Comparison of ENCODE assay signal across 23 mouse cellular contexts in genomic region chr10:121238551-121238950, GRCm38 (mm10).
DNase-seq lines count a peak whose midpoint lies in the region; ATAC-seq and TF ChIP-seq lines count a peak whose summit lies in the region.
"Had no signal": no experiment of that assay in that cellular context is flagged by ENCODE, and none has a peak within 500 bp of the region (broad histone marks: within the 10 kb centered on the region; RNA-seq: fewer than 3 reads in every experiment).

No protein-coding gene starts in this region.

- no peak for ATAC-seq in forebrain, embryonic 13.5 days
- ATAC-seq in forebrain, embryonic 12.5 days (ENCODE audit: low FRiP score), result no peak
- no peak for ATAC-seq in embryonic facial prominence, embryonic 11.5 days (replicated peaks; ENCODE audit: insufficient number of reproducible peaks, low FRiP score, low TSS enrichment, low read depth)
- peak; percentile 72 for ATAC-seq in midbrain, embryonic 15.5 days (replicated peaks)
- ATAC-seq: activated CD4-positive, CD25-positive, alpha-beta regulatory T cell, adult 4 months; hindbrain, postnatal 0 days had no signal

- no peaks in the 10 kb centered on the region for H3K9me3 ChIP-seq in forebrain, embryonic 13.5 days (replicated peaks)
- H3K9me3 ChIP-seq in forebrain, embryonic 12.5 days, result no peaks in the 10 kb centered on the region
- no peaks in the 10 kb centered on the region for H3K9me3 ChIP-seq in embryonic facial prominence, embryonic 11.5 days (replicated peaks; ENCODE audit: control insufficient read depth, low read length)
- no peaks in the 10 kb centered on the region for H3K9me3 ChIP-seq in midbrain, embryonic 15.5 days
- no peaks in the 10 kb centered on the region for H3K9me3 ChIP-seq in heart, embryonic 10.5 days
- H3K9me3 ChIP-seq: embryonic facial prominence, embryonic 15.5 days; hindbrain, embryonic 13.5 days had no signal

- WGBS in forebrain, embryonic 13.5 days, result 24% methylated on average over 16 of the region's 16 CpGs
- 33% methylated on average over 16 of the region's 16 CpGs for WGBS in forebrain, embryonic 12.5 days
- 40% methylated on average over 16 of the region's 16 CpGs for WGBS in embryonic facial prominence, embryonic 11.5 days
- WGBS in midbrain, embryonic 15.5 days, result 30% methylated on average over 16 of the region's 16 CpGs
- 81% methylated on average over 16 of the region's 16 CpGs for WGBS in heart, embryonic 10.5 days

- H3K27me3 ChIP-seq in forebrain, embryonic 13.5 days, result no peaks in the 10 kb centered on the region
- no peaks in the 10 kb centered on the region for H3K27me3 ChIP-seq in forebrain, embryonic 12.5 days
- no peaks in the 10 kb centered on the region for H3K27me3 ChIP-seq in embryonic facial prominence, embryonic 11.5 days (ENCODE audit: control insufficient read depth, insufficient read depth, low read length)
- H3K27me3 ChIP-seq in midbrain, embryonic 15.5 days (replicated peaks), result no peaks in the 10 kb centered on the region
- no peaks in the 10 kb centered on the region for H3K27me3 ChIP-seq in heart, embryonic 10.5 days (ENCODE audit: insufficient read depth, poor library complexity, severe bottlenecking)
- H3K27me3 ChIP-seq: embryonic facial prominence, embryonic 15.5 days; hindbrain, embryonic 13.5 days; Patski had no signal

- no peak overlapping the region for H3K27ac ChIP-seq in forebrain, embryonic 13.5 days
- H3K27ac ChIP-seq in forebrain, embryonic 12.5 days, result no peak overlapping the region
- no peak overlapping the region for H3K27ac ChIP-seq in embryonic facial prominence, embryonic 11.5 days (replicated peaks; ENCODE audit: low read depth, low read length)
- no peak overlapping the region for H3K27ac ChIP-seq in midbrain, embryonic 15.5 days
- H3K27ac ChIP-seq in heart, embryonic 10.5 days, result no peak overlapping the region
- H3K27ac ChIP-seq: embryonic facial prominence, embryonic 15.5 days; gastrocnemius, adult 2 months; hindbrain, embryonic 13.5 days; hindbrain, postnatal 0 days had no signal

- H3K36me3 ChIP-seq in forebrain, embryonic 13.5 days (ENCODE audit: poor library complexity, severe bottlenecking), result no peaks in the 10 kb centered on the region
- no peaks in the 10 kb centered on the region for H3K36me3 ChIP-seq in forebrain, embryonic 12.5 days (replicated peaks)
- H3K36me3 ChIP-seq in embryonic facial prominence, embryonic 11.5 days (replicated peaks; ENCODE audit: control insufficient read depth, insufficient read depth, low read depth, low read length), result no peaks in the 10 kb centered on the region
- no peaks in the 10 kb centered on the region for H3K36me3 ChIP-seq in midbrain, embryonic 15.5 days (replicated peaks)
- H3K36me3 ChIP-seq in heart, embryonic 10.5 days, result no peaks in the 10 kb centered on the region
- H3K36me3 ChIP-seq: embryonic facial prominence, embryonic 15.5 days; hindbrain, embryonic 13.5 days had no signal

- no peak for TF ChIP-seq POLR2A in brain, embryonic 14.5 days (IDR thresholded peaks at IDR 0.05; ENCODE audit: borderline replicate concordance, extremely low read depth, insufficient read depth, insufficient read length, poor library complexity, severe bottlenecking)

- no peak overlapping the region for H3K9ac ChIP-seq in forebrain, embryonic 13.5 days
- H3K9ac ChIP-seq in forebrain, embryonic 12.5 days, result no peak overlapping the region
- no peak overlapping the region for H3K9ac ChIP-seq in embryonic facial prominence, embryonic 11.5 days (replicated peaks; ENCODE audit: low read length)
- H3K9ac ChIP-seq in midbrain, embryonic 15.5 days, result no peak overlapping the region
- H3K9ac ChIP-seq: embryonic facial prominence, embryonic 15.5 days; hindbrain, embryonic 13.5 days had no signal

- peak overlapping the region; percentile 17; the same call in 1 of the 2 replicates for H3K4me2 ChIP-seq in forebrain, embryonic 13.5 days
- no peak overlapping the region for H3K4me2 ChIP-seq in forebrain, embryonic 12.5 days
- H3K4me2 ChIP-seq in embryonic facial prominence, embryonic 11.5 days (ENCODE audit: low read depth, low read length), result no peak overlapping the region
- H3K4me2 ChIP-seq in midbrain, embryonic 15.5 days, result peak overlapping the region; percentile 5; the same call in 1 of the 2 replicates
- H3K4me2 ChIP-seq: embryonic facial prominence, embryonic 15.5 days; hindbrain, embryonic 13.5 days had no signal

- H3K4me3 ChIP-seq in forebrain, embryonic 13.5 days, result no peak overlapping the region
- no peak overlapping the region for H3K4me3 ChIP-seq in forebrain, embryonic 12.5 days (replicated peaks)
- no peak overlapping the region for H3K4me3 ChIP-seq in embryonic facial prominence, embryonic 11.5 days (ENCODE audit: low read depth, low read length)
- H3K4me3 ChIP-seq in midbrain, embryonic 15.5 days, result no peak overlapping the region
- H3K4me3 ChIP-seq in heart, embryonic 10.5 days, result no peak overlapping the region
- H3K4me3 ChIP-seq: embryonic facial prominence, embryonic 15.5 days; erythroblast, embryonic 14.5 days; gastrocnemius, adult 2 months; hindbrain, embryonic 13.5 days had no signal

- peaks cover 7% of the 10 kb centered on the region for H3K4me1 ChIP-seq in forebrain, embryonic 13.5 days
- H3K4me1 ChIP-seq in forebrain, embryonic 12.5 days, result peaks cover 10% of the 10 kb centered on the region
- H3K4me1 ChIP-seq in embryonic facial prominence, embryonic 11.5 days (ENCODE audit: control insufficient read depth, insufficient read depth, low read length), result no peaks in the 10 kb centered on the region
- peaks cover 9% of the 10 kb centered on the region for H3K4me1 ChIP-seq in midbrain, embryonic 15.5 days
- no peaks in the 10 kb centered on the region for H3K4me1 ChIP-seq in heart, embryonic 10.5 days
- H3K4me1 ChIP-seq: embryonic facial prominence, embryonic 15.5 days had no signal

- no peak for TF ChIP-seq CTCF in brain, embryonic 14.5 days (IDR thresholded peaks at IDR 0.05; ENCODE audit: borderline replicate concordance, extremely low read depth, insufficient read depth, insufficient read length)

- DNase-seq in brain, embryonic 14.5 days (ENCODE audit: low read depth), result peak; percentile 76
- DNase-seq in embryonic facial prominence, embryonic 11.5 days (ENCODE audit: low spot score), result peak; percentile 30
- no peak for DNase-seq in layer of hippocampus, adult 8-10 months (ENCODE audit: low spot score in 2 of 2)
- DNase-seq in adrenal gland, adult (ENCODE audit: inconsistent age in 2 of 2, low spot score in 1 of 2), result no peak
- no peak for DNase-seq in heart, embryonic 10.5 days (ENCODE audit: low spot score)
- DNase-seq: adrenal gland, adult 2 months; adrenal gland, postnatal 36 days; cerebellum, adult 11 months; cerebellum, adult 9-10 months; cerebellum, postnatal 36 days; gastrocnemius, adult 2 months; gastrocnemius, postnatal 25 days; heart, postnatal 10 days; kidney, adult 18-20 months had no signal

Comparison
In these comparisons a context has a peak if more than half of its experiments do, and no peak if none do; other contexts are left out.
1. H3K4me2 ChIP-seq: peak in forebrain, embryonic 13.5 days (single experiment) and midbrain, embryonic 15.5 days (single experiment); none in forebrain, embryonic 12.5 days (single experiment) and embryonic facial prominence, embryonic 11.5 days (single experiment).
2. DNase-seq: peak in brain, embryonic 14.5 days (single experiment) and embryonic facial prominence, embryonic 11.5 days (single experiment); none in layer of hippocampus, adult 8-10 months (0 of 2), adrenal gland, adult (0 of 2) and heart, embryonic 10.5 days (single experiment).